25 mouse cellular contexts compared by ENCODE assay signal in the genomic region with DNA sequence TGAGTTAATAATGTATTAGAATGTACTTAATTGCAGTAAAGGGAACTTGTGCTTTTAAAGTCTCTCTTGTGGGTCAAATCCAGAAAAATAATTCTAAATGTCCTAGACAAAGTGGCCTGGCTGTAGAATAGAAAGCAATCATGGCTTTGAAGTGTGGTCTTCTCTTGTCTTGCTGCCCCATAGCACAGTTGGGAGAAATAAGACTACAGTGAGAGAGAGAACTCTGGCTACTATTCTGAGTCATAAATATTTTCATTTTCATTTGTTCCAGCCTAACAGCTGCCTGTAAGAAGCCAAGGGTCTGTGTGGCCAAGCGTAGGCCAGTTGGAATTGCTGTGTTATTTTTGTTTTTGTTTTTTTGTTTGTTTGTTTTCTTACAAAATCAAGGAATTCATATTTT. TPM values are rescaled to one million over a fixed set of nuclear protein-coding genes. Genes with fewer than 3 reads are reported as not detected.
"Had no signal": no experiment of that assay in that cellular context is flagged by ENCODE, and none has a peak within 500 bp of the region (broad histone marks: within the 10 kb centered on the region; RNA-seq: fewer than 3 reads in every experiment).

No protein-coding gene starts in this region.

- H3K36me3 ChIP-seq: heart, embryonic 13.5 days; heart, embryonic 15.5 days; hindbrain, embryonic 10.5 days; hindbrain, embryonic 12.5 days; limb, embryonic 10.5 days; limb, embryonic 12.5 days had no signal

- H3K4me3 ChIP-seq: heart, embryonic 13.5 days; heart, embryonic 15.5 days; hindbrain, embryonic 10.5 days; hindbrain, embryonic 12.5 days; layer of hippocampus, adult 2 months; left cerebral cortex, adult 2 months; limb, embryonic 10.5 days; limb, embryonic 12.5 days had no signal

- H3K9ac ChIP-seq: heart, embryonic 13.5 days; heart, embryonic 15.5 days; hindbrain, embryonic 12.5 days; hindbrain, embryonic 14.5 days; limb, embryonic 12.5 days had no signal

- H3K4me2 ChIP-seq: heart, embryonic 11.5 days; heart, embryonic 13.5 days; heart, embryonic 15.5 days; hindbrain, embryonic 12.5 days; hindbrain, embryonic 14.5 days; limb, embryonic 12.5 days; liver, embryonic 11.5 days had no signal

- H3K4me1 ChIP-seq: heart, embryonic 15.5 days; hindbrain, embryonic 10.5 days; hindbrain, embryonic 12.5 days; limb, embryonic 10.5 days; limb, embryonic 12.5 days had no signal

- DNase-seq: gastrocnemius, postnatal 14 days; heart, adult 18-20 months; heart, postnatal 14 days; heart, postnatal 4 days; kidney, adult 18-20 months; kidney, adult 8-10 months; kidney, postnatal 10 days; kidney, postnatal 25 days; kidney, postnatal 4 days; liver had no signal

- ATAC-seq: hindbrain, embryonic 16.5 days; inflammation-experienced regulatory T-cells, adult 6 months; intestine, embryonic 16.5 days had no signal

- H3K27ac ChIP-seq: heart, embryonic 15.5 days; hindbrain, embryonic 10.5 days; hindbrain, embryonic 12.5 days; hindbrain, embryonic 14.5 days; layer of hippocampus, adult 2 months; left cerebral cortex, adult 2 months; limb, embryonic 10.5 days; limb, embryonic 12.5 days had no signal

- H3K9me3 ChIP-seq: heart, embryonic 13.5 days; heart, embryonic 15.5 days; hindbrain, embryonic 10.5 days; hindbrain, embryonic 12.5 days; limb, embryonic 10.5 days; limb, embryonic 12.5 days had no signal

- H3K27me3 ChIP-seq: heart, embryonic 13.5 days; heart, embryonic 15.5 days; hindbrain, embryonic 12.5 days; limb, embryonic 12.5 days had no signal

RNA-seq across cellular contexts. Expression of a gene that starts 44.2 kb away (rescaled TPM):
- total RNA-seq: granulocyte monocyte progenitor cell, adult 5-6 weeks had no signal
